Mouse (Mus musculus): Measurements from ENCODE around the gene Pspn.

Pspn gene

DNA sequence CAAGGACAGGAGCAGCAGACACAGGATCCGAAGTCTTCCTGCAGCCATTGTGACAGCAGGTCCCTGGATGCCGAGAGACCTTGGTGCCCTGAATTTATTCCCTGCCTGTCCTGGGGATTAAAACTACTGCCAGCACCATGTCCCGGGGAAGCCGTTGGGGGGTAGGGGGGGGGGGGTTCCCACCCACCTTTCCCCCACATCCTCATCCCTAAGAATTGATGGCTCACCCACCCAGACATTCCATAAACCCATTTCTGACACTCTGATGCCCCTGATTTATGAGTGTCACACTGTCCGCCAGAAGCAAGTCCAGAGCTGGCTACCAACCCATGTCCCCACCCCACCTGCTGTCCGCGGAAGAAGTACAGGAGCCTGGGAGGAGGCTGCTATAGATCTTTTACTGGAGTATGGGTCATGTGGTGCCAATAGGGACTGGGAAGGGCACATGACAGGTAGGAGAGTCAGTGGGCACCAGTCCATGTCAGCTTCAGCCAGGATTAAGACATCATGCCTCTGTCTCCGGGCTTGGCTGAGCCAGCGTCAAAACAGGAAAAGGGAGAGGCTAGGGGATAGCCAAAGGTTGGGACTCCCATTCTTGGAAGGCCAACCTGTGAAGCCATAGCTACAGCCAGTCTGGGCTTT is at the start of gene Pspn:
Pspn (minus strand) TSS at position 51 of the 642 bp plus-strand sequence.
- DNase-seq (ENCODE audit: extremely low read depth, insufficient read length, low spot score), result no peak

DNA sequence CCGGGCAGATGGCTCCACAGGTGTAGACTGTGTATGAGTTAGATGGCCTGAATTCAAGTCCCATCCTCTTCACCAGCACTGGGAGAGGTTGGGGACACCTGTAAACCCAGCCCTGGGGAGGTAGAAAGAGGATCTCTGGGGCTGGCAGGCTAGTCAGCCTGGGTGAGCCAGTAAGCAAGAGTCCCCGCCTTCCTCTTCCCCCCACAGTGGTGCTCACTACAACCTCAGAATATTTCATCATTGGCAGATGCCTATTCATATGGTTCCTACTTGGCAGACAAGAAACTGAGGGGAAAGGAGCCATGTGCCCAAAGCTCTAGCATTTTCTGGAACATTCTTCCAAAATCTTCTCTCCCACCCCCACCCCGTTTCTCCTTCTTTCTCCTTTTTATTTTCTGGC is 49.0 kb upstream of the Pspn start:
- no peak for DNase-seq (ENCODE audit: extremely low read depth, insufficient read length, low spot score)

DNA sequence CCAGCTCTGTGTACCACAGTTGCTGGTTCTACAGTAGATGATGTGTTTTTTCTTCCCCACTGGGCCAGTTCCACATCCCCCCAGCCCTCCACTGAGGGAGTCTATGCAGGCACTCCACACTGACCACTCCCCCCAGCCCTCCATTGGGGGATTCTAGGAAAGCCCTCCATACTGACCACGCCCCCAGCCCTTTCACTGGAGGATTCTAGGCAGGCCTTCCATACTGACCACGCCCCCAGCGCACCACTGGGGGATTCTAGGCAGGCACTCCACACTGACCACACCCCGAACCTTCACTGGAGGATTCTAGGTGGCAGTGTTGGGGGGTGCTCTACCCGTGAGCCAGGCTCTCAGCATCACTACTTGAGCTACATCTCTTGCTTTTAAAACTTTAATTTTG is 47.6 kb upstream of the Pspn start:
- DNase-seq (ENCODE audit: extremely low read depth, insufficient read length, low spot score), result no peak

DNA sequence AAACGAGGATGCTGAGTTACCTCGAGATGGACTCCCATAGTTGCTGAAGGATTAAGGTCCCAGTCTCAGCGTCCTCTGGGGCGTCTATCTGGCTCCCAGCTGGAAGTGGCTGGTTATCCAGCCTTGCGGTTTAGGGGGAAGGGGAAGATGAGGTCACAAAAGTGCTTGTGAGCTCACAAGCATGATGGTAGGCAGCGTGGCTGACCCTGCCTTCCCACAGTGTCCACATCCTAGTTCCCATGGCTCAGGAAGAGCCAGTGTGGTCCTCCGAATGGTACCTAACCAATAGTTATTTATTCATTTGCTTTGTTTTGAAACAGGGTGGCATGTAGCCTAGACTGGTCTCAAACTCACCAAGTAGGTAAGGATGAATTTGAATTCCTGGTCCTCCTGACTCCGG is 41.7 kb upstream of the Pspn start, which contains the start of gene Slc25a41:
Slc25a41 (minus strand) TSS at position 101 of the 400 bp plus-strand sequence.
- DNase-seq (ENCODE audit: extremely low read depth, insufficient read length, low spot score), result no peak

DNA sequence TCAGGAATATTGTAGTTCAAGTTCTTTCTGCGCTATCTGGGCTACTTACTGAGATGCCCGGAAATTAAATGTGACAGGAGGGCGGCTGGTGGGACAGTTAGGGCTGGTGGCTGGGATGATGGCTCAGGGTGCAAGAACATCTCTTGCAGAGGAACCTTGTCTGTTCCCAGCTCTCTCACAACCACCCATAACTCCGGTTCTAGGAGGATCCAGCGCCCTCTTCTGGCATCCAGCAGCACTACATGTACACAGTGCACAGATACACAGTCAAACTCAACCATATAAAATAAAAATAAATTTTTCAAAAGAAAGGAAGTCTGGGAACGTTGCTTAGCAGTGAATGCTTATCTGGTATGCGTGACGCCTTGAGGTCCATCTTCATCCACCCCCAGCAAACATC is 39.2 kb upstream of the Pspn start:
- no peak for DNase-seq (ENCODE audit: extremely low read depth, insufficient read length, low spot score)

DNA sequence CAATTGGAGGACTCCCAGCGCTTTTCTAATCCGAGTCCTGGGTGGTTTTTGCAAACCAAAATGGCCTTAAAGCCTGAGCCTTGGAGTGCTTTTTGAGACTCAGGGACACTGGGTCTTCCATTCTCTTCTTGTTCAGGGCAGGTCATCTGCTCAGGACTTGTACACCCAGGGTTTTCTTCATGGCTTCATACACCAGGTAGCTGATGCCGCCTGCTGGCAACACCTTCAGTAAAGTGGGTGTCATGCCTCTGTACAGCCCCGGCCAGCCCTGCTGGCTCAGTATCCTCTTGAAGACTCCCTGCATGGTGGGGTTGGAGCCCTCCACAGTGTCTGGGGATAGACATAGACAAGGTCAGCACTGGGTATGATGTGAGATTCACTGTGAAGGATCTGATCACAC is 33.0 kb upstream of the Pspn start:
- DNase-seq (ENCODE audit: extremely low read depth, insufficient read length, low spot score), result no peak

DNA sequence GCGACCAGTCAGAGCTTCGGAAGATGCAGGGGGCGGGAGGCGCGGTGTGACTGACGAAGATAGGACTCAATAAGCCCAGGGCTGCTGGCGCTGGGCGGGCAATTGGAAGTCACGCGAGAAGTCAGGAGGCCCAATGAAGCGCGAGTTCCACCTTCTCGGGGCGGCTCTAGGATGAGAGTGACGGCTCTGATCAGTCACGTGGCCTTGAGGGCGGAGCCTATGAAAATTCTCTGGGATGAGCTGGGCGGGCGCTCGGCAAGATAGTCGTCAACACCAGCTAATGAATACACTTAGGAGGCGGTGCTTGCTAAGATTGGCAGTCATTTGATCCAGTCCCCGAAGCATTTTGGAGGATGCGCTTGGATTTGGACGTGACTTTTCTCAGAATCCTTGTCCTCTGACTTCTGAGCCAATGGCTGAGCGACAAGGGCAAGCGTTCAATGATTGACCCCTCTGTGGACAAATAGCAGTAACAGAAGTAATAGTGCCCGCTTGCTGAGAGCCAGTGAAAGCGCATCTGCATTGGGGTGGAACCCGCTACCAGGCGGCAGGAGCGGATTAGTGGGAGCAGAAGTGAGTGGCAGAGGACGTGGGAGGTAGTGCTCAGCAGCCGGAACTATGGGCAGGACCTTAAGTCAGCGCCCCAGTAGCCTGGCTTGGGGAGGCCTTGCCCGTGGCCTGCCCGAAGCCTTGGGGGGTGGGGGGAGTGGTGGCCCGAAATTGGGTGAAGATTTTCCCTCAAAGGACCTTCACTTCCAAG is 32.0 kb upstream of the Pspn start:
- peak; percentile 99 for DNase-seq (ENCODE audit: extremely low read depth, insufficient read length, low spot score)

DNA sequence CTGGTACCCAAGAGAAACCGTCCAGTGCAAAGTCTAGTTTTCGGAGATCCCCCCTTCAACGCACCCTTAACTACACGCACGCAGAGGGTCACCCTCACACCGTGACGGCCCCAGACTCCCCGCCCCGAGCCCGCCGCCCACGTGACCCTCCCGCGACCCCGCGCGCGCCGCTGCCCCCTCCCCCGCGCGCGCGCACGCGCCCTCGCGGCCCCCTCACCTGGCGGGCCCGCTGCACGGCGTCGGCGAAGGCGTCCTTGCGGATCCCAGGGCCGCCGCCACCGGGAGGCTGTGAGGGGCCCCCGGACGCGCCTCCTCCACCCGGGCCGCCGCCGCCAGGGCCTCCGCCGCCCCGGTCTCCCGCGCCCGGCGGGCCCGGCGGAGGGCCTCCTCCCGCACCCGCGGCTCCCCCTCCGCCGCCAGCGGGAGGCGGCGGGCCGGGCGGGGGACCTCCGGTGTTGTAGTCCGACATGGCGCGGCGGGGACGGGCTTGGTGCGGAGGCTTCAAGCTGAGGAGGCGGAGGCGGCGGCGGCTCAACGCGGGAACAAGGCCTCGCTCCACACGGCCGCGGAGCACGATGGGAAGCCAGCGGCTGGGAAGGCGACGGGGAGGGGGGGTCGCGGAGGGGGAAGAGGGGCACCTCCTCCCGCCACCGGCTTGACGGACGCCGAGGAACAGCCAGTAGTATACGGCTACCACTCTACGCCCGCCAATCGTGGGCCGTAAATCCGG is 31.3 kb upstream of the Pspn start, which contains the start of gene Khsrp:
Khsrp (minus strand) TSS at position 592 of the 730 bp plus-strand sequence.
- DNase-seq (ENCODE audit: extremely low read depth, insufficient read length, low spot score), result no peak

DNA sequence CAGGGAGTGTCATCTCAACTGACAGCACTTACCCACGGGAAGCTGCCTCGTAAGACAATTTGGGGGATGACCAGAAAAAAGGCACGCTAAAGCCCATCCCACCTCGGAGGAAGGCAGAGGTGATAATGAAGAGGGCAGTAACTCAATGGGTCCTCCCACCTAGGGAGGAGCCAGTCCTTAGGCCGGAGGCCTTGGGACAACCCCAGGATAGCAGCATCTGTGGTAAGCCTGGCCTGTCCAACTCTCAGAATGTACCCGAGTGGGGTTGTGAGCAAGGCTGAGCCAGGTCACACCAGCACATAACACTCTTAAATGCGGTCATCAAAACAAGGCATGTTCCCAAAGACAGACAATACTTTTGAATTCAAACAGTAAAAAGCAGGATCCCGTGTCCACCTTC is 29.9 kb upstream of the Pspn start:
- DNase-seq (ENCODE audit: extremely low read depth, insufficient read length, low spot score), result no peak

DNA sequence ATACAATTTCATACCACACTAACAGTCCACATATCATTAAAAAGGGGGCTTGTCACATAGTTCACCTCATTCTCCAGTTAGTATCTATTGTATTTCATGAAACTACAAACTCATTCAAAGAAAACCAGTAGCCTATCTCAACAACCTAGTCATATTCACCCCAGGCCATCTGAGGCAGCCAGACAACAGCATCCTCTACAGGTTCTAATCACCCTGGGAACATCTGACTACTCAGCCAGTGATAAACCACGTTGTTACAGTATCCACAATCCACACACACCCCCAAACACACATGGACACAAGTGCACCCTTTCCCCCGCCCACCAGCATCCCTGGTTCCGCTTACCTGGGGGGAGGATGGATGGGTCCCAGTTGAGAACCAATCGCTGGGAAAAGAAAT is 27.7 kb upstream of the Pspn start:
- DNase-seq (ENCODE audit: extremely low read depth, insufficient read length, low spot score), result no peak

DNA sequence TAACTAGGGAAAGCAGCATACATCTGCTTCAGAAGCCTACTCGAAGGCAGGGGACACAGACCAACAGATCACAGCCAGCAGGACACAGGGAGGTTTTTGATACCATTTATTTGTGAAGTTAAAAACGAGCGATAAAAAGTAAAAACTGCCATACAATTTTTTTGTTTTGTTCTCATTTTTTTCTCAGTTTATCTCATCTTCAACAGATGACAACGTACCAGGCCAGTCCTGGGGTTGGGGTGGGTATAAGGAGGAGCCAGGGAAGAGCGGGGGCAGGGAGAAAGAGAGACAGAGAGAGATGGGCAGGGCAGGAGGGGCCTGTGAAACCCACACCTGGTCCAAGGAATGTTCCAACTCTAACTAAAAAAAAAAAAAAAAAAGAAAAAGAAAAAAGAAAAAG is 21.1 kb upstream of the Pspn start:
- DNase-seq (ENCODE audit: extremely low read depth, insufficient read length, low spot score), result no peak

DNA sequence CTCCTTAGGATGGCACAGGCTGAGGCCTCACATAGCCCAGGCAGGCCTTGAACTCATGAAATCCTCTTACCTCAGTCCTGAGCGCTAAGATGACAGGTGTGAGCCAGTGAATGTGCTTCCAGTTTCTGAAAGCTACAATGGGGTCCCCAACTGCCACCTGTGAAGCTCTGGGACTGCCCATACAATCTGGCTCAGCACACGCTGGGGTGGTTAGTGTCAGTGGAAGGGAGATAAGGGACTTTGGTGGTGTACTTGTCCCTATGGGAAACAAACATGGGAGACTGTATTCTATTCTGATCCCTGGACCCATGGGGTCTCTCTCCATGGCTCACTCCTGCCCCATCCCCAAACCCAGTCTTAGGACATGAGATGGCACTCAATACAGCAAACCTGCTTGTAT is 19.9 kb upstream of the Pspn start:
- no peak for DNase-seq (ENCODE audit: extremely low read depth, insufficient read length, low spot score)

DNA sequence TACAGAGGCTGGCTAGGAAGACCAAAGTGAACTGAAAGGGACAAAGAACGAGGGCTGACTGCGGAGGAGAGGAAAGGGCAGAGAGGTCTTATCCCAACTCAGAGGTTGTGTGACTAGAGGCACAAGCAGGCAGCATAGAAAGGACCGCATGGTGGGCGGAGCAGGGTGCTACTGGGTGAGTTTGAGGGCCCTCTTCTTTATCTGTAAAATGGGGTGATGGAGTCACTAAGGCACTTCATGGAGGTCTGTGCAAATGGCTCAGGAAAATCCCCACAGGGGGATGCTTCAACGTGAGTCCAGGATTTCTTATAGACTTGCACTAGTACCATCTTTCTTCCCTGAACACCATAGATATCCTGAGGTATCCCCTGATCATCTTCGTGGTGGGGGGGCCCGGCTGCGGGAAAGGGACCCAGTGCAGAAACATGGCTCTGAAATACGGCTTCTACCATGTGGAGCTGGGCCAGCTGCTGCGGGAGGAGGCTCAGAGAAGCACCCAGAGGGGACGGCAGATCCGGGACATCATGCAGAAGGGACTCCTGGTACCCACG is 12.5 kb upstream of the Pspn start:
- DNase-seq (ENCODE audit: extremely low read depth, insufficient read length, low spot score), result no peak

DNA sequence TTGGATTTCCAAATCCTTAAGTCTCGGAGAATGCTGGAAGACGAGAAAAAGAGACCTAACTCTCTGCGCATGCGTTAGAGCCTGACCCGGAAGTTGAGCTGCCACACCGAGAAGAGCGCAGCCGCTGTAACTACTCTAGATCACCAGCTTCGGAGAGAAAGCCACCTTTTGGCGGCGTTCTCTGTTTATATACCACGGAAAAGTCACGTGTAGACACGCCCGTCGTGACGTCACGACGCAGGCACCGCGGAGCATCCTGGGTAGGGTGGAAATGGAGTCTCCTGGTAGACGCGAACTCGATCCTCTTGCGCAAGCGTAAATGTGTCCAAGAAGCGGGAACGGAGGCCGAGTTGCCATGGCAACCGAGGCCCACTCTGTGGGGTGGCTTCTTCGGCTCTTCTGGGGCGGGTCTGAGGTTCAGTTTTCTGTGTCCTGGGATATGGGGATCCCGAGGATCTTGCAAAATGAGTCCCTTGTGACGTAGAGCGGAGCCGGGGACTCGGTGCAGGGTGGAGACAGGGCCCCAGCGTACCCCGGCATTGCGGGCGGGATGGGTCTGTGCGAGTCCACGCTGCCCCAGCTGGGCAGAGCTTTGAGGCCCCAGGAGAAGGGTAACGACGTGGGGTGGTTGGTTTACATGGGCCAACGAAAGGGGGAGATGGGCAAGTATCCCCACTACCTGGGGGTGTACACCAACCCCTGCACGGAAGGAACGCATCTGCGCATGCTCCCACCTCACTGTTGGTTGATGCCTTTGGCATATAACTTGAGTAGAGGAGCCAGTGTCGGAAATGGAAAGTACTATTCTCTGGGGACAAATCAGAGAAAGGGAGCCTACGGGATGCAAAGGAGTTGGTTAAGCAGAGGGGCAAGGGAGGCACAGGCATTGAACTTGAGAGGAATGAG is 11.7 kb upstream of the Pspn start, which contains the start of the genes Gtf2f1 and Gm17949:
Gtf2f1 (minus strand) TSS at position 53 of the 906 bp plus-strand sequence.
Gm17949 (plus strand) TSS at position 234 of the 906 bp plus-strand sequence.
- DNase-seq (ENCODE audit: extremely low read depth, insufficient read length, low spot score), result peak; percentile 98

DNA sequence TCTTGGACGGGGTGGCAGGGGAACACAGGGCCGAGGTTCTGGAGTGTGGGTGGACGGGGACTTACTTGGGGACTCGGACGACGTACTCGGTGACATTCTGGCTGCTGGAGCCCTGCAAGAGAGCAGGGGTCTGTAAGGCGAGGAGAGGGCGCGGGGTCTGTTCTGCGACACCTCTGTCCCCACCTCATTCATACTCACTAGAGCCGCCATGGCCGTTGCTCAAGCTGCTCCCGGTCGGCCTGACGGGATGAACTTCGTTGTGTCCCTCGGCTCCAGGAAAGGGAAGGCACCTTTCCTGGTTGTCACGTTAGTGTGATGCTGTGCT is 11.1 kb upstream of the Pspn start:
- DNase-seq (ENCODE audit: extremely low read depth, insufficient read length, low spot score), result no peak

DNA sequence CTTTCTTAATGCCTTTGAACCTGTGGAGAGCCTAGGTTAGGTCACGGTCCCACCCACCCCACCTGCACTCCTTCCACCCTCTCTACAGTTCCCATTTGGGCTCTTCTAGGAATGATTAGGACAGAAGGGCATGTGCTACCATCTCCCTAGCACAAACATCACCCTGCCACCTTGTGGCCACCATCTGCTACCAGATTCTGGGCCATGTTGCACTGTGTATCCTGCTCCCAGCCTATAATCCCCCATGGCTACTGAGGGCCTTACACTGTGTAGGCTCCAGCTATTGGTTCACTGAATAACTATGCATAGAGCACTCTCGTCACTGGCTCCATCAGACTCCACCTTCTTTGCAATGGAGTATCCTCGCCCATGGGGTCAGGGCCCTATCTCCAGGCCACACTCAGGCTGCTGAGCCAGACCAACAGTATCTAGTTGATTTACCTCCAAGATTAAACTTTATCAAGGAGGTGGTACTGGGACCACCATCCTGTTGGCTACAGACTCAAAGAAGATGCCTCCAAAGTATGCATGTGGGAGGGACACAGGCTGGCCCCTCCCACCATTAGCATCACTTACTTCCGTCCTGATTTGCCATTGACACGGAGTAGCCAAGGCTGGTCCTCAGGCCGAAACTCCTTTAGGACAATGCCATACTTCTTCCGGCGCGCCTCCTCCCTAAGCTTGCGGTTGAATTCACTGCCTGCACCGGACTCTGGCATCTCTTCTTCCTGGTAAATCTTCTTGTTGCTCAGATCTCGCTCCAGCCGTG is 7.5 kb upstream of the Pspn start:
- DNase-seq (ENCODE audit: extremely low read depth, insufficient read length, low spot score), result no peak

DNA sequence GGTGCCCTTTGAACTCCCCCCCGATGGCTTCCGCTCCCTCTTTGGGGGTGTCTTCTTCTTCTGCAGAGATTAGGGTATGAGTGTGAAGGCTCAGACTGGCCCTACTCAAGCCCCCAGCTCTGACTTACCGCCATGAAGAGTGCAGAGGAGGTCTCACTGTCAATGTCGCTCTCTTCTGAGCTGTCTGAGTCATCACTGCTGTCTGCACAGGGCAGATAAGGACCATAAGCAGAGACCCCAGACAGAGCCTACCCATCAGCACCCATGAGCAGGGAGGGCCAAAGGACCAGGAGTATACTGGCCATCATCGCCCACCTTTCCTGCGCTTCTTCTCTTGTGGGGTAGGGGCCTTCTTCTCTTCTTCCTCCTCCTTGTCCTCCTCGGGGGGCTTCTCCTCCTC is 4.2 kb upstream of the Pspn start:
- DNase-seq (ENCODE audit: extremely low read depth, insufficient read length, low spot score), result no peak

DNA sequence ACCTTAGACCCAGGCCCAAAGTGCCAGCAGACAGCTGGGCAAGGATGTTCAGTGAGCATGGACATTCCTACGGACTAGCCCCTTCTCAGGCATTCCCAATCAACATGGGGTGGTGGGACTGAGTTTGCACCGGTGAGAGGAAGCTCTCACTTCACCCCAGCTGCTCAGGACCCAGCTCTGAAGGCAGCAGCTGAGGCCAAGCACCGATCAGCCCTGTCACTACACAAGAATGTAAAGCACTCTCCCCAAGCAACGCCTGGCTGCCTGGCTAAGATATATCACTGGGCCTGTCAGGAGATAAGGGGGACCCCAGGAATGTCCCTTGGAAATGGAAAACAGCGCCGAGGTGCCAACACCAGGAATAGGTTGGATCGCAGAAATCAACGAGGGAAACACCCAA is 1.4 kb upstream of the Pspn start:
- no peak for DNase-seq (ENCODE audit: extremely low read depth, insufficient read length, low spot score)

DNA sequence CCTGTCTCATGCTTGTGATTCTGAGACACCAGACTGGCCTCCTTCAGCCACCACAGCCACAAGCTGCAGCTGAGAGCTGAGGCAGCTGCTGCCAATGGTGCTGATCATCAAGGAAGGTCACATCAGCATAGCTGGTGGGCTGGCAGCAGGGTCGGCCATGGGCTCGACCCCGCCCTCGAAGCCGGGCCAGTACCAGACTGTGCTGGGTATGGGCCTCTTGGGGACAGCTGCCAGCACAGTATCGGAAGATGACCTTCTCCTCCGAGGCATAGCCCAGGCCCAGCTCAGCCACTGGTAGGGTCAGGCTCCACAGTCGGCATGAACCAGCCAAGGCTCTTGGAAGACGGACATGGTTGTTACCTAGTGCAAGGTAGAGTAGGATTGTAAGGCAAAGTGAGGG is 404 bp downstream of the Pspn start:
- no peak for DNase-seq (ENCODE audit: extremely low read depth, insufficient read length, low spot score)

Data from 3134 (cell line).